Mouse (Mus musculus) midbrain, postnatal 0 days (tissue): Measurements from ENCODE around the gene Klhdc1. TPM values are rescaled to one million over a fixed set of nuclear protein-coding genes. Genes with fewer than 3 reads are reported as not detected.

Source experiments
- ATAC-seq: fragments of 200-750 bp; cut with Nextera tagmentation; 2 replicates; pipeline ENCODE4 v1.8.0; 2017; ENCODE audit warnings: moderate number of reproducible peaks, mild to moderate bottlenecking, moderate TSS enrichment, moderate library complexity; ENCODE audit not compliant: low FRiP score
- DNase-seq: peaks from one replicate; pipeline ENCODE4 v3.0.0-alpha.2; 2015; ENCODE audit warnings: low spot score
- H3K27ac ChIP-seq: fragments of 300-500 bp; sonication (generic); 2 replicates; pipeline ENCODE4 v1.5.1; 2014; ENCODE audit warnings: low read depth, mild to moderate bottlenecking, low read length, mixed read lengths
- H3K27me3 ChIP-seq: fragments of 300-500 bp; sonication (generic); 2 replicates; pipeline ENCODE4 v1.6.1; 2014; ENCODE audit warnings: low read length, control low read depth, mixed read lengths; ENCODE audit not compliant: insufficient read depth
- H3K36me3 ChIP-seq: fragments of 300-500 bp; sonication (generic); 2 replicates; pipeline ENCODE4 v1.6.1; 2014; ENCODE audit warnings: low read length, control low read depth, mixed read lengths; ENCODE audit not compliant: insufficient read depth
- H3K4me1 ChIP-seq: fragments of 300-500 bp; sonication (generic); 2 replicates; pipeline ENCODE4 v1.6.1; 2014; ENCODE audit warnings: mild to moderate bottlenecking, control low read depth, antibody characterized with exemption, low read length, mixed read lengths; ENCODE audit not compliant: insufficient read depth
- H3K4me2 ChIP-seq: fragments of 300-500 bp; sonication (generic); 2 replicates; pipeline ENCODE4 v1.6.1; 2014; ENCODE audit warnings: low read depth, mild to moderate bottlenecking, low read length, mixed read lengths; ENCODE audit not compliant: poor library complexity, severe bottlenecking
- H3K4me3 ChIP-seq: fragments of 300-500 bp; sonication (generic); 2 replicates; pipeline ENCODE4 v1.5.1; 2014; ENCODE audit warnings: low read depth, mild to moderate bottlenecking, low read length, moderate library complexity
- H3K9ac ChIP-seq: fragments of 300-500 bp; sonication (generic); replicated peaks from 2 replicates; pipeline ENCODE4 v1.6.1; 2014; ENCODE audit warnings: mild to moderate bottlenecking, low read length, moderate library complexity, mixed read lengths; ENCODE audit not compliant: poor library complexity, severe bottlenecking
- H3K9me3 ChIP-seq: fragments of 300-500 bp; sonication (generic); 2 replicates; pipeline ENCODE4 v1.6.1; 2016; ENCODE audit warnings: low read length, control low read depth
- CTCF ChIP-seq: IDR thresholded peaks from 2 replicates; pipeline ENCODE4 v1.5.1; 2016; ENCODE audit warnings: antibody characterized with exemption, mild to moderate bottlenecking
- WGBS: fragments of 180-500 bp; shearing (Covaris S2); extraction: QIAGEN DNeasy Blood & Tissue Kit; methylation state at CpG from one replicate; pipeline ENCODE4 v1.1.7; 2014; 5-methylcytosine and 5-hydroxymethylcytosine counted together
- polyA plus RNA-seq: library from polyadenylated mRNA; unstranded; fragments of >200 nt; fragmentation: Nextera tagmentation; extraction: Ambion mirVana; gene quantifications from 2 replicates; pipeline ENCODE4 v1.2.1, GENCODE M21; 2015
- total RNA-seq: library from RNA; depleted of rRNA; stranded (reverse); fragments of >200 nt; gene quantifications from 2 replicates; pipeline ENCODE4 v1.2.3, GENCODE M21; 2014

Klhdc1 gene
- total and polyA plus RNA-seq, 2 experiments from 2014 or later, result 8.5 to 25.6 TPM

DNA sequence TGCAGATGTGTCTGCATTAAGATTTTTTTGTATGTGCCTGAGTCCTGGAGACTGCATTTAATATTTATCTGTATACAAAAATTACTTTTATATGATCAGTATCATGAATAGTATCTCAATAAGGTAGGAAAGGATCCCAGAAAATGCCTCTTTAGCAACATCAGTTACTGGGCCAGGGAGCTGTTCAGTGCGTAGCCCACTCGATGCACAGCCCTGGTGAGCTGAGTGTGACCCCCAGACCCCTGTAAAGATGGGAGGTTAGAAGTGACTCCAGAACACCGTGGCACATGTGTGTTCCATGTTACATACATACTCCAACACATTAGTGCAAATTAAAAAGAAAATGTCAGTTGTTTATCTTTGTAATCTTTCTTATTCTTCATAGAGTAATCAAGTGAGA is 58.9 kb downstream of the Klhdc1 start:
- Histone ChIP-seq H3K4me2 (no peak overlapping the region), H3K4me3 (no peak overlapping the region), H3K9me3 (no peaks in the 10 kb centered on the region), H3K9ac (no peak overlapping the region), H3K27ac (no peak overlapping the region), H3K4me1 (peaks cover 4% of the 10 kb centered on the region; the same call in 1 of the 2 replicates), H3K27me3 (no peaks in the 10 kb centered on the region), H3K36me3 (peaks cover 25% of the 10 kb centered on the region)
- WGBS, result 95% methylated on average over 3 of the region's 3 CpGs
- no peak for DNase-seq
- no peak for ATAC-seq
- no peak for TF ChIP-seq CTCF

DNA sequence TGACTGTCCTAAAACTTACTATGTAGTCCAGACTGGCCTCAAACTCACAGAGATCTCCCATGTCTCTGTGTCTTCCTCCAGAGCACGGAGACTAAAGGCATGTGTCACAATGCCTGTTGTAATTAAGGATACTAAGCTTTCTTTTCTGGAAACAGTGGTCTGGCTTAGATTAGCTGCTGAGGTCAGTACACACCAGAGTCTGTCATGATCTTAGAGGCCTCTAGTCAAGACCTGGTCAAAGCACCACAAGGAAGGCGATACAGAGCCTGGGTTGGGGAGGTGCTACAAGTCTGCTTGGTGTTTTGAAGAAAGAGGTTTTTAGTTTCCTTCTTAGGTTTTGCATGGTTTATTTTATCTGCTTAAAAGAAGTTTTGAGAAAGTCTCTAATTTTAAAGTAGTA is 59.4 kb downstream of the Klhdc1 start:
- no peak overlapping the region for H3K27ac ChIP-seq
- 83% methylated on average over 2 of the region's 2 CpGs for WGBS
- no peak for TF ChIP-seq CTCF
- H3K4me1 ChIP-seq, result peaks cover 4% of the 10 kb centered on the region; the same call in 1 of the 2 replicates
- no peak overlapping the region for H3K4me3 ChIP-seq
- no peak overlapping the region for H3K9ac ChIP-seq
- no peaks in the 10 kb centered on the region for H3K27me3 ChIP-seq
- no peak overlapping the region for H3K4me2 ChIP-seq
- DNase-seq, result no peak
- no peaks in the 10 kb centered on the region for H3K9me3 ChIP-seq
- H3K36me3 ChIP-seq, result peaks cover 30% of the 10 kb centered on the region
- ATAC-seq, result no peak

DNA sequence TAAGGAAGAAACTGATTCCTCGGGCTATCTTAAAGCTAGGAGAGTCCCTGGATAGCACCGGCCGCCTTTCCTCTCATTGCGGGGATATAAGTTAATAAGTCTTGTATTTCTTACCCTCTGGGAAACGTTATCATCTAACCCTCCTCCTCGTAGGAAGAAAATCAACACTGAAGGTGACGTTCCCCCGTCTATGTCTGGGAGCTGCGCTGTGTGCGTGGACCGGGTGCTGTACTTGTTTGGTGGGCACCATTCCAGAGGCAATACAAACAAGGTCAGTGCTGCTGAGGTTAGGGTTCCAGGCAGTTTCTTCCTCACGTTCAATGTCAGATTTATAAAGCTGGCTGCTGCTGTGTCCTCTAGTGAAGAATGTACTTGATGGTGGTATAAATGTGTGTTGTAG is 61.2 kb downstream of the Klhdc1 start:
- peaks cover 4% of the 10 kb centered on the region; the same call in 1 of the 2 replicates for H3K4me1 ChIP-seq
- H3K9ac ChIP-seq, result no peak overlapping the region
- TF ChIP-seq CTCF, result no peak
- no peak overlapping the region for H3K4me2 ChIP-seq
- H3K27ac ChIP-seq, result no peak overlapping the region
- DNase-seq (no peak), ATAC-seq (no peak)
- H3K36me3 ChIP-seq, result peaks cover 48% of the 10 kb centered on the region
- no peaks in the 10 kb centered on the region for H3K9me3 ChIP-seq
- WGBS, result 94% methylated on average over 12 of the region's 12 CpGs
- no peaks in the 10 kb centered on the region for H3K27me3 ChIP-seq
- H3K4me3 ChIP-seq, result no peak overlapping the region

DNA sequence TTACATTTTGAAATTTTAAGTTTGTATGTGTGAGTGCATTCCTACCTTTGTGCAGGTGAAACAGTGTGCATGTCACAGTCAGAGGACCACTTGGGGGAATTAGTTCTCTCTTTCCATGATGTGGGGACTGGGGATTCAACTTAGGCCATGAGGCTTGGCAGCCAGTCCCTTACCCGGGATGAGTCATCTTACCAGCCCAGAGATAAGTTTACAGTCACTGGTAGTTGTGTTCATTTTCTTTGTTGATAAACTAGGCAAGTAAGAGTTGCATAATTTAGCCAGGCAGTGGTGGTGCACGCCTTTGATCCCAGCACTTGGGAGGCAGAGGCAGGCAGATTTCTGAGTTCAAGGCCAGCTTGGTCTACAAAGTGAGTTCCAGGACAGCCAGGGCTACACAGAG is 63.1 kb downstream of the Klhdc1 start:
- DNase-seq (no peak), ATAC-seq (no peak)
- H3K36me3 ChIP-seq, result peaks cover 64% of the 10 kb centered on the region
- H3K4me2 ChIP-seq, result no peak overlapping the region
- H3K4me3 ChIP-seq, result no peak overlapping the region
- no peak overlapping the region for H3K27ac ChIP-seq
- WGBS, result 94% methylated on average over 2 of the region's 2 CpGs
- no peaks in the 10 kb centered on the region for H3K4me1 ChIP-seq
- H3K27me3 ChIP-seq, result no peaks in the 10 kb centered on the region
- H3K9ac ChIP-seq, result no peak overlapping the region
- no peak for TF ChIP-seq CTCF
- H3K9me3 ChIP-seq, result no peaks in the 10 kb centered on the region

- H3K4me3 ChIP-seq, result no peak overlapping the region
- H3K9me3 ChIP-seq, result no peaks in the 10 kb centered on the region
- no peaks in the 10 kb centered on the region for H3K27me3 ChIP-seq
- no peak for DNase-seq
- ATAC-seq, result no peak
- no peak for TF ChIP-seq CTCF
- H3K9ac ChIP-seq, result no peak overlapping the region
- WGBS, result 96% methylated on average over 7 of the region's 7 CpGs
- no peak overlapping the region for H3K4me2 ChIP-seq
- H3K36me3 ChIP-seq, result peaks cover 77% of the 10 kb centered on the region
- no peaks in the 10 kb centered on the region for H3K4me1 ChIP-seq
- no peak overlapping the region for H3K27ac ChIP-seq
These were observed 65.4 kb downstream of the Klhdc1 start for GRCm38 (mm10) chr12:69306333-69306732.

GRCm38 (mm10) chr12:69309659-69310058 is 68.7 kb downstream of the Klhdc1 start:
- no peak for ATAC-seq
- no peak overlapping the region for H3K27ac ChIP-seq
- WGBS, result 95% methylated on average over 4 of the region's 4 CpGs
- H3K4me3 ChIP-seq, result no peak overlapping the region
- no peak overlapping the region for H3K4me2 ChIP-seq
- no peak for DNase-seq
- no peak for TF ChIP-seq CTCF
- H3K9me3 ChIP-seq, result no peaks in the 10 kb centered on the region
- H3K27me3 ChIP-seq, result no peaks in the 10 kb centered on the region
- no peaks in the 10 kb centered on the region for H3K4me1 ChIP-seq
- H3K36me3 ChIP-seq, result peaks cover 73% of the 10 kb centered on the region
- H3K9ac ChIP-seq, result no peak overlapping the region
